Comparison of ENCODE assay signal across 25 mouse cellular contexts in genomic region chr7:141226535-141226934, GRCm38 (mm10). TPM values are rescaled to one million over a fixed set of nuclear protein-coding genes. Genes with fewer than 3 reads are reported as not detected.
A peak's percentile ranks its signal among the peaks of the same experiment; 100 is the strongest.
DNase-seq lines count a peak whose midpoint lies in the region; ATAC-seq and TF ChIP-seq lines count a peak whose summit lies in the region.
"Had no signal": no experiment of that assay in that cellular context is flagged by ENCODE, and none has a peak within 500 bp of the region (broad histone marks: within the 10 kb centered on the region; RNA-seq: fewer than 3 reads in every experiment).

No protein-coding gene starts in this region.

- no peak overlapping the region for H3K9ac ChIP-seq in heart, adult 2 months (ENCODE audit: low read depth, low read length)
- H3K9ac ChIP-seq in lung, postnatal 0 days (replicated peaks; ENCODE audit: low read depth): no peak overlapping the region
- H3K9ac ChIP-seq in MEL (ENCODE audit: control insufficient read depth, low read depth, low read length, poor library complexity, severe bottlenecking): no peak overlapping the region
- H3K9ac ChIP-seq in stomach, postnatal 0 days (ENCODE audit: low read length): no peak overlapping the region
- H3K9ac ChIP-seq: embryonic facial prominence, embryonic 15.5 days; hindbrain, embryonic 15.5 days; lung, embryonic 14.5 days; midbrain, embryonic 12.5 days had no signal

- H3K27ac ChIP-seq in heart, adult 2 months: no peak overlapping the region
- no peak overlapping the region for H3K27ac ChIP-seq in lung, postnatal 0 days (ENCODE audit: low read length)
- H3K27ac ChIP-seq in MEL (ENCODE audit: control insufficient read depth, low read depth, low read length): no peak overlapping the region
- no peak overlapping the region for H3K27ac ChIP-seq in stomach, postnatal 0 days (replicated peaks)
- H3K27ac ChIP-seq: embryonic facial prominence, embryonic 15.5 days; forebrain, embryonic 10.5 days; hindbrain, embryonic 15.5 days; macrophage; midbrain, embryonic 12.5 days had no signal

- no peak overlapping the region for H3K4me3 ChIP-seq in heart, adult 2 months
- no peak overlapping the region for H3K4me3 ChIP-seq in lung, postnatal 0 days (ENCODE audit: low read depth, low read length)
- H3K4me3 ChIP-seq in MEL (ENCODE audit: control insufficient read depth in 1 of 2, insufficient read depth in 1 of 2, low read depth in 2 of 2, low read length in 2 of 2): no peak overlapping the region
- H3K4me3 ChIP-seq in stomach, postnatal 0 days (ENCODE audit: low read depth, low read length): no peak overlapping the region
- H3K4me3 ChIP-seq: embryonic facial prominence, embryonic 15.5 days; forebrain, embryonic 10.5 days; hindbrain, embryonic 15.5 days; midbrain, embryonic 12.5 days had no signal

- TF ChIP-seq RAD21 in MEL (IDR thresholded peaks at IDR 0.05; ENCODE audit: low read depth, low read length): peak; percentile 7; the same call in 1 of the 2 replicates

- TF ChIP-seq EP300 in heart, adult 2 months (IDR thresholded peaks at IDR 0.05; ENCODE audit: insufficient read depth, low read depth, low read length): no peak
- TF ChIP-seq EP300 in lung, postnatal 0 days (IDR thresholded peaks at IDR 0.05): no peak
- no peak for TF ChIP-seq EP300 in MEL (IDR thresholded peaks at IDR 0.05; ENCODE audit: low read depth in 1 of 2, low read length in 2 of 2)
- no peak for TF ChIP-seq EP300 in stomach, postnatal 0 days (optimal IDR thresholded peaks at IDR 0.05)

- no peak overlapping the region for H3K4me2 ChIP-seq in lung, postnatal 0 days (replicated peaks; ENCODE audit: low read depth, low read length)
- no peak overlapping the region for H3K4me2 ChIP-seq in stomach, postnatal 0 days (replicated peaks; ENCODE audit: low read depth)
- H3K4me2 ChIP-seq: embryonic facial prominence, embryonic 15.5 days; hindbrain, embryonic 15.5 days; lung, embryonic 14.5 days; midbrain, embryonic 12.5 days had no signal

- no peaks in the 10 kb centered on the region for H3K9me3 ChIP-seq in lung, postnatal 0 days (ENCODE audit: low read length)
- H3K9me3 ChIP-seq in MEL (replicated peaks; ENCODE audit: insufficient read depth, low read length): no peaks in the 10 kb centered on the region
- no peaks in the 10 kb centered on the region for H3K9me3 ChIP-seq in stomach, postnatal 0 days (ENCODE audit: control insufficient read depth, low read length)
- H3K9me3 ChIP-seq: embryonic facial prominence, embryonic 15.5 days; forebrain, embryonic 10.5 days; hindbrain, embryonic 15.5 days; midbrain, embryonic 12.5 days had no signal

- TF ChIP-seq CTCF in heart, adult 2 months (IDR thresholded peaks at IDR 0.05): peak; percentile 36
- TF ChIP-seq CTCF in lung, postnatal 0 days (IDR thresholded peaks at IDR 0.05): 0 out of 2 replicates have a peak, but pooled peaks have one; percentile 6
- peak in 2 of 3 experiments; percentile 24 to 39; a peak in 2 of 6 replicates for TF ChIP-seq CTCF in MEL (IDR thresholded peaks at IDR 0.05 in 2 of 3, conservative IDR thresholded peaks at IDR 0.05 in 1 of 3; ENCODE audit: control insufficient read depth in 1 of 3, insufficient read depth in 1 of 3, low read depth in 2 of 3, low read length in 3 of 3, poor library complexity in 1 of 3, severe bottlenecking in 1 of 3)
- peak; percentile 20; the same call in 1 of the 2 replicates for TF ChIP-seq CTCF in stomach, postnatal 0 days (IDR thresholded peaks at IDR 0.05; ENCODE audit: low read depth)

- no peak for TF ChIP-seq POLR2A in heart, adult 2 months (IDR thresholded peaks at IDR 0.05; ENCODE audit: insufficient read depth, low read depth, low read length)
- no peak for TF ChIP-seq POLR2A in MEL (IDR thresholded peaks at IDR 0.05; ENCODE audit: control insufficient read depth in 1 of 2, insufficient read depth in 1 of 2, low read depth in 1 of 2, low read length in 2 of 2, poor library complexity in 1 of 2)

- peaks cover 16% of the 10 kb centered on the region for H3K4me1 ChIP-seq in heart, adult 2 months (ENCODE audit: control insufficient read depth, insufficient read depth, low read length)
- H3K4me1 ChIP-seq in lung, postnatal 0 days (ENCODE audit: insufficient read depth, low read depth, low read length): peaks cover 12% of the 10 kb centered on the region
- H3K4me1 ChIP-seq in MEL (ENCODE audit: control insufficient read depth in 1 of 2, insufficient read depth in 2 of 2, low read length in 2 of 2): peaks cover 4 to 21% of the 10 kb centered on the region in 2 experiments; a peak in 3 of 4 replicates
- H3K4me1 ChIP-seq in stomach, postnatal 0 days (replicated peaks; ENCODE audit: control insufficient read depth, insufficient read depth): peaks cover 12% of the 10 kb centered on the region

- intact Hi-C loops in heart, adult 2 months (cut with DNase I): loop anchor here (5.0 kb wide), 1 partner anchor 136 kb away; no protein-coding TSS in a partner anchor

- no peak for DNase-seq in heart, adult 2 months
- no peak for DNase-seq in heart, adult 11 months
- DNase-seq in lung, postnatal 0 days (ENCODE audit: low spot score): no peak
- DNase-seq in lung, postnatal 14 days: no peak
- DNase-seq in MEL (ENCODE audit: low read depth, low spot score): peak; percentile 54
- no peak for DNase-seq in stomach, postnatal 0 days (ENCODE audit: low spot score)
- no peak for DNase-seq in adrenal gland, adult (ENCODE audit: inconsistent age in 2 of 2, low spot score in 1 of 2)
- DNase-seq: adrenal gland, postnatal 10 days; cerebellum, adult 11-12 months; cerebellum, postnatal 25 days; embryo, embryonic 11 days; heart, adult 18-20 months; heart, postnatal 36 days; kidney, postnatal 10 days; left cerebral cortex, postnatal 4 days; lung, embryonic 14.5 days; thymus, postnatal 4 days had no signal

- H3K79me2 ChIP-seq in heart, adult 2 months (replicated peaks; ENCODE audit: control insufficient read depth, insufficient read depth, low read length): peaks cover 8% of the 10 kb centered on the region
- H3K79me2 ChIP-seq in MEL (ENCODE audit: control insufficient read depth, insufficient read depth, low read length, poor library complexity): peaks cover 29% of the 10 kb centered on the region

- H3K27me3 ChIP-seq in heart, adult 2 months (ENCODE audit: control insufficient read depth, insufficient read depth, low read length): no peaks in the 10 kb centered on the region
- no peaks in the 10 kb centered on the region for H3K27me3 ChIP-seq in lung, postnatal 0 days (replicated peaks; ENCODE audit: insufficient read depth, low read length)
- no peaks in the 10 kb centered on the region for H3K27me3 ChIP-seq in MEL (ENCODE audit: control insufficient read depth in 1 of 2, insufficient read depth in 2 of 2, low read length in 2 of 2)
- no peaks in the 10 kb centered on the region for H3K27me3 ChIP-seq in stomach, postnatal 0 days (ENCODE audit: control insufficient read depth, insufficient read depth, low read length)
- H3K27me3 ChIP-seq: embryonic facial prominence, embryonic 15.5 days; hindbrain, embryonic 15.5 days; midbrain, embryonic 12.5 days had no signal

- 84% methylated on average over 6 of the region's 6 CpGs for WGBS in heart, adult 2 months
- 79% methylated on average over 6 of the region's 6 CpGs for WGBS in lung, postnatal 0 days
- WGBS in stomach, postnatal 0 days: 87% methylated on average over 6 of the region's 6 CpGs

- no peak for ATAC-seq in lung, postnatal 0 days
- ATAC-seq in stomach, postnatal 0 days (ENCODE audit: low FRiP score, low TSS enrichment): no peak
- ATAC-seq: intestine, postnatal 0 days had no signal

- peaks cover 6% of the 10 kb centered on the region for H3K36me3 ChIP-seq in heart, adult 2 months (ENCODE audit: control insufficient read depth, insufficient read depth, low read length)
- H3K36me3 ChIP-seq in lung, postnatal 0 days (ENCODE audit: insufficient read depth, low read length): no peaks in the 10 kb centered on the region
- peaks cover 6 to 18% of the 10 kb centered on the region in 2 experiments; a peak in 3 of 4 replicates for H3K36me3 ChIP-seq in MEL (ENCODE audit: control insufficient read depth in 1 of 2, insufficient read depth in 2 of 2, low read length in 2 of 2)
- no peaks in the 10 kb centered on the region for H3K36me3 ChIP-seq in stomach, postnatal 0 days (ENCODE audit: control insufficient read depth, insufficient read depth, low read length)

RNA-seq across cellular contexts. Expression of gene Phrf1, which starts 2.0 kb away (rescaled TPM):
- 10 to 100 TPM; 26.8 to 32.1 TPM for total RNA-seq in heart, adult 2 months (2021)
- 8.9 and 10.2 TPM in 2 replicates for polyA plus RNA-seq in heart, adult 2 months (2012; rRNA removed)
- 26.6 and 32.0 TPM in 2 replicates for polyA plus RNA-seq in lung, postnatal 0 days (2015; fragmentation: Nextera tagmentation; extraction: Ambion mirVana)
- 65.0 and 66.1 TPM in 2 replicates for total RNA-seq in MEL (2012; rRNA removed)
- 1,000 to 10,000 TPM in 1 of 2 experiments, 10 to 100 TPM in 1; 91.2 to 1,029 TPM for polyA plus RNA-seq in MEL (2012; ENCODE audit: insufficient read depth in 1 of 2, insufficient read length in 2 of 2, low read depth in 1 of 2, low replicate concordance in 2 of 2, missing spikeins in 1 of 2)
- polyA plus RNA-seq in stomach, postnatal 0 days (2015; fragmentation: Nextera tagmentation; extraction: Ambion mirVana): 19.1 and 19.9 TPM in 2 replicates

RNA-seq across cellular contexts. Expression of gene Rassf7, which starts 10.9 kb away (rescaled TPM):
- total RNA-seq in heart, adult 2 months (2021): under 1 TPM; 0.25 to 0.42 TPM
- polyA plus RNA-seq in heart, adult 2 months (2012; rRNA removed): 2.2 and 3.3 TPM in 2 replicates
- 93.6 and 98.7 TPM in 2 replicates for polyA plus RNA-seq in lung, postnatal 0 days (2015; fragmentation: Nextera tagmentation; extraction: Ambion mirVana)
- 7.0 and 7.6 TPM in 2 replicates for total RNA-seq in MEL (2012; rRNA removed)
- polyA plus RNA-seq in MEL (2012; ENCODE audit: insufficient read depth in 1 of 2, insufficient read length in 2 of 2, low read depth in 1 of 2, low replicate concordance in 2 of 2, missing spikeins in 1 of 2): 1 to 10 TPM in 1 of 2 experiments, not detected in 1; 9.5 TPM
- 84.2 and 105 TPM in 2 replicates for polyA plus RNA-seq in stomach, postnatal 0 days (2015; fragmentation: Nextera tagmentation; extraction: Ambion mirVana)

RNA-seq across cellular contexts. Expression of gene Lmntd2, which starts 12.7 kb away (rescaled TPM):
- total RNA-seq in heart, adult 2 months (2021): not detected
- 0.18 and 0.20 TPM in 2 replicates for polyA plus RNA-seq in heart, adult 2 months (2012; rRNA removed)
- 0.97 and 1.0 TPM in 2 replicates for polyA plus RNA-seq in lung, postnatal 0 days (2015; fragmentation: Nextera tagmentation; extraction: Ambion mirVana)
- not detected in 2 replicates for total RNA-seq in MEL (2012; rRNA removed)
- polyA plus RNA-seq in MEL (2012; ENCODE audit: insufficient read depth in 1 of 2, insufficient read length in 2 of 2, low read depth in 1 of 2, low replicate concordance in 2 of 2, missing spikeins in 1 of 2): under 1 TPM in 1 of 2 experiments, not detected in 1; 0.43 TPM
- 2.7 and 3.6 TPM in 2 replicates for polyA plus RNA-seq in stomach, postnatal 0 days (2015; fragmentation: Nextera tagmentation; extraction: Ambion mirVana)
- total RNA-seq: gastrocnemius, adult 8-10 months; heart, adult 18-20 months; heart, postnatal 36 days; layer of hippocampus, adult 18-20 months had no signal
- polyA plus RNA-seq: macrophage had no signal

RNA-seq across cellular contexts. Expression of gene Lrrc56, which starts 32.6 kb away (rescaled TPM):
- total RNA-seq in heart, adult 2 months (2021): 1 to 10 TPM; 2.3 to 3.1 TPM
- 4.6 and 4.9 TPM in 2 replicates for polyA plus RNA-seq in heart, adult 2 months (2012; rRNA removed)
- 6.8 and 7.4 TPM in 2 replicates for polyA plus RNA-seq in lung, postnatal 0 days (2015; fragmentation: Nextera tagmentation; extraction: Ambion mirVana)
- 1.0 and 1.6 TPM in 2 replicates for total RNA-seq in MEL (2012; rRNA removed)
- 1 to 10 TPM in 1 of 2 experiments, not detected in 1; 5.5 TPM for polyA plus RNA-seq in MEL (2012; ENCODE audit: insufficient read depth in 1 of 2, insufficient read length in 2 of 2, low read depth in 1 of 2, low replicate concordance in 2 of 2, missing spikeins in 1 of 2)
- polyA plus RNA-seq in stomach, postnatal 0 days (2015; fragmentation: Nextera tagmentation; extraction: Ambion mirVana): 2.8 and 3.5 TPM in 2 replicates

RNA-seq across cellular contexts. Expression of gene Hras, which starts 32.7 kb away (rescaled TPM):
- total RNA-seq in heart, adult 2 months (2021): 100 to 1,000 TPM in 1 of 2 experiments, 10 to 100 TPM in 1; 90.8 to 105 TPM
- 63.7 and 79.9 TPM in 2 replicates for polyA plus RNA-seq in heart, adult 2 months (2012; rRNA removed)
- 121 and 126 TPM in 2 replicates for polyA plus RNA-seq in lung, postnatal 0 days (2015; fragmentation: Nextera tagmentation; extraction: Ambion mirVana)
- total RNA-seq in MEL (2012; rRNA removed): 137 and 183 TPM in 2 replicates
- 100 to 1,000 TPM in 1 of 2 experiments, not detected in 1; 149 TPM for polyA plus RNA-seq in MEL (2012; ENCODE audit: insufficient read depth in 1 of 2, insufficient read length in 2 of 2, low read depth in 1 of 2, low replicate concordance in 2 of 2, missing spikeins in 1 of 2)
- polyA plus RNA-seq in stomach, postnatal 0 days (2015; fragmentation: Nextera tagmentation; extraction: Ambion mirVana): 118 and 125 TPM in 2 replicates
